28 mouse cellular contexts compared by ENCODE assay signal in genomic region chr4:150879631-150880030, GRCm38 (mm10). TPM values are rescaled to one million over a fixed set of nuclear protein-coding genes. Genes with fewer than 3 reads are reported as not detected.
A peak's percentile ranks its signal among the peaks of the same experiment; 100 is the strongest.
DNase-seq lines count a peak whose midpoint lies in the region; ATAC-seq and TF ChIP-seq lines count a peak whose summit lies in the region.
"Had no signal": no experiment of that assay in that cellular context is flagged by ENCODE, and none has a peak within 500 bp of the region (broad histone marks: within the 10 kb centered on the region; RNA-seq: fewer than 3 reads in every experiment).

No protein-coding gene starts in this region.

- H3K36me3 ChIP-seq in heart, embryonic 10.5 days: peaks cover 14% of the 10 kb centered on the region; the same call in 1 of the 2 replicates
- no peaks in the 10 kb centered on the region for H3K36me3 ChIP-seq in E14TG2a.4 (ENCODE audit: insufficient read depth, low read length)
- H3K36me3 ChIP-seq in ES-E14 (ENCODE audit: control insufficient read depth, insufficient read depth, low read length, poor library complexity, severe bottlenecking): no peaks in the 10 kb centered on the region
- no peaks in the 10 kb centered on the region for H3K36me3 ChIP-seq in liver, embryonic 11.5 days (ENCODE audit: control insufficient read depth, insufficient read depth, low read length)

- H3K27me3 ChIP-seq in heart, embryonic 10.5 days (ENCODE audit: insufficient read depth, poor library complexity, severe bottlenecking): no peaks in the 10 kb centered on the region
- peaks cover 3% of the 10 kb centered on the region for H3K27me3 ChIP-seq in E14TG2a.4 (ENCODE audit: insufficient read depth, low read length)
- H3K27me3 ChIP-seq in liver, embryonic 11.5 days (replicated peaks; ENCODE audit: control insufficient read depth, insufficient read depth, low read length): no peaks in the 10 kb centered on the region
- H3K27me3 ChIP-seq: CH12.LX; embryonic facial prominence, embryonic 13.5 days; embryonic facial prominence, embryonic 15.5 days; forebrain, embryonic 12.5 days had no signal

- peaks cover 19% of the 10 kb centered on the region for H3K9me3 ChIP-seq in heart, embryonic 10.5 days
- peaks cover 9% of the 10 kb centered on the region; the same call in 1 of the 2 replicates for H3K9me3 ChIP-seq in E14TG2a.4 (ENCODE audit: low read length)
- H3K9me3 ChIP-seq in ES-E14 (ENCODE audit: control insufficient read depth, insufficient read depth, low read depth, low read length): no peaks in the 10 kb centered on the region
- peaks cover 18% of the 10 kb centered on the region for H3K9me3 ChIP-seq in liver, embryonic 11.5 days (ENCODE audit: control insufficient read depth, low read length)

- in situ Hi-C loops in ES-E14 (cut with MboI; ENCODE audit: low sequenced_read_pairs in 2 of 2, unreplicated experiment in 2 of 2): loop anchor here in 1 of 2 experiments (25.0 kb wide), 1 partner anchor 217 kb away; the partner anchor contains the start of gene Slc45a1

- peak overlapping the region; percentile 43; the same call in 1 of the 2 replicates for H3K9ac ChIP-seq in ES-E14 (ENCODE audit: insufficient read depth, low read depth, low read length, poor library complexity, severe bottlenecking)
- no peak overlapping the region for H3K9ac ChIP-seq in liver, embryonic 11.5 days (ENCODE audit: low read depth, low read length)
- H3K9ac ChIP-seq: embryonic facial prominence, embryonic 13.5 days; embryonic facial prominence, embryonic 15.5 days; forebrain, embryonic 12.5 days had no signal

- H3K4me3 ChIP-seq in heart, embryonic 10.5 days: no peak overlapping the region
- peak overlapping the region; percentile 57 for H3K4me3 ChIP-seq in E14TG2a.4 (replicated peaks; ENCODE audit: low read length)
- peak overlapping the region; percentile 27 to 58; a peak in 3 of 4 replicates for H3K4me3 ChIP-seq in ES-E14 (ENCODE audit: insufficient read depth in 1 of 2, low read depth in 1 of 2, low read length in 2 of 2, poor library complexity in 1 of 2, severe bottlenecking in 1 of 2)
- no peak overlapping the region for H3K4me3 ChIP-seq in liver, embryonic 11.5 days (ENCODE audit: low read depth, low read length)
- H3K4me3 ChIP-seq: embryonic facial prominence, embryonic 13.5 days; embryonic facial prominence, embryonic 15.5 days; erythroblast, embryonic 14.5 days; forebrain, embryonic 10.5 days; forebrain, embryonic 12.5 days had no signal

- no peak for TF ChIP-seq CTCF in E14TG2a.4 (conservative IDR thresholded peaks at IDR 0.05; ENCODE audit: low read length)

- no peak overlapping the region for H3K27ac ChIP-seq in heart, embryonic 10.5 days
- H3K27ac ChIP-seq in ES-E14 (ENCODE audit: insufficient read depth, low read depth, low read length, poor library complexity, severe bottlenecking): peak overlapping the region; percentile 71; the same call in 1 of the 2 replicates
- no peak overlapping the region for H3K27ac ChIP-seq in liver, embryonic 11.5 days (ENCODE audit: low read depth, low read length)
- H3K27ac ChIP-seq: embryonic facial prominence, embryonic 13.5 days; embryonic facial prominence, embryonic 15.5 days; forebrain, embryonic 10.5 days; forebrain, embryonic 12.5 days had no signal

- H3K4me1 ChIP-seq in heart, embryonic 10.5 days: 0 out of 2 replicates have a peak, but pooled peaks cover 3% of the 10 kb centered on the region
- peaks cover 50% of the 10 kb centered on the region for H3K4me1 ChIP-seq in E14TG2a.4 (replicated peaks; ENCODE audit: low read depth, low read length)
- H3K4me1 ChIP-seq in ES-E14 (ENCODE audit: control insufficient read depth in 2 of 2, insufficient read depth in 2 of 2, low read length in 2 of 2, poor library complexity in 1 of 2): peaks cover 0 to 7% of the 10 kb centered on the region in 2 experiments; a peak in 2 of 4 replicates
- H3K4me1 ChIP-seq in liver, embryonic 11.5 days (replicated peaks; ENCODE audit: control insufficient read depth, insufficient read depth, low read length): peaks cover 5% of the 10 kb centered on the region; the same call in 1 of the 2 replicates
- H3K4me1 ChIP-seq: embryonic facial prominence, embryonic 13.5 days; embryonic facial prominence, embryonic 15.5 days; forebrain, embryonic 12.5 days had no signal

- WGBS in heart, embryonic 10.5 days: 87% methylated on average over 22 of the region's 22 CpGs
- WGBS in liver, embryonic 11.5 days: 91% methylated on average over 22 of the region's 22 CpGs

- H3K4me2 ChIP-seq in liver, embryonic 11.5 days: no peak overlapping the region
- H3K4me2 ChIP-seq: embryonic facial prominence, embryonic 13.5 days; embryonic facial prominence, embryonic 15.5 days; forebrain, embryonic 12.5 days had no signal

- no peak for ATAC-seq in liver, embryonic 11.5 days (replicated peaks; ENCODE audit: low FRiP score)
- ATAC-seq: CD4-positive, CD25-positive, alpha-beta regulatory T cell, adult 4 months; forebrain, embryonic 14.5 days; forebrain, embryonic 16.5 days had no signal

- DNase-seq in heart, adult 11 months: peak; percentile 82
- DNase-seq in heart, embryonic 10.5 days (ENCODE audit: low spot score): no peak
- DNase-seq in ES-E14 (ENCODE audit: low read depth, low spot score) (no peak), ZHBTc4 (ENCODE audit: low read depth, low spot score) (peak; percentile 61)
- no peak for DNase-seq in frontal cortex, postnatal 10 days (ENCODE audit: low spot score in 2 of 2)
- no peak for DNase-seq in liver, embryonic 11.5 days (ENCODE audit: low spot score)
- DNase-seq: adrenal gland, adult 2 months; adrenal gland, postnatal 10 days; adrenal gland, postnatal 25 days; B cell, adult 2 months; cerebellum, adult 11 months; cerebellum, adult 2 months; cerebellum, adult 9-10 months; cerebellum, postnatal 10 days; cerebellum, postnatal 36 days; embryo, embryonic 11 days had no signal

TF ChIP-seq in ES-E14, 5 proteins besides CTCF, POLR2A, EP300 and RAD21:
- TF ChIP-seq ZNF384 (IDR thresholded peaks at IDR 0.05; ENCODE audit: low read depth, low read length): no peak
- TF ChIP-seq ZC3H11A (IDR thresholded peaks at IDR 0.05; ENCODE audit: borderline replicate concordance, low read depth, low read length): no peak
- TF ChIP-seq HCFC1 (IDR thresholded peaks at IDR 0.05; ENCODE audit: borderline replicate concordance, insufficient read depth, low read length): no peak
- TF ChIP-seq MAFK (IDR thresholded peaks at IDR 0.05; ENCODE audit: insufficient read depth, low read depth, low read length): no peak
- TF ChIP-seq CHD2 (IDR thresholded peaks at IDR 0.05; ENCODE audit: low read depth, low read length): no peak

RNA-seq across cellular contexts. Expression of gene Errfi1, which starts 25.9 kb away (rescaled TPM):
- 15.3 and 25.7 TPM in 2 replicates for polyA plus RNA-seq in heart, embryonic 10.5 days (2016; fragmentation: Nextera tagmentation; extraction: Ambion mirVana)
- 22.8 and 38.0 TPM in 2 replicates for total RNA-seq in ES-E14 (2012; rRNA removed)
- 26.2 and 27.7 TPM in 2 replicates for polyA plus RNA-seq in liver, embryonic 11.5 days (2014; fragmentation: Nextera tagmentation; extraction: Ambion mirVana)
- polyA plus RNA-seq: erythroblast, embryonic 14.5 days had no signal

RNA-seq across cellular contexts. Expression of gene Park7, which starts 34.6 kb away (rescaled TPM):
- polyA plus RNA-seq in heart, embryonic 10.5 days (2016; fragmentation: Nextera tagmentation; extraction: Ambion mirVana): 403 and 488 TPM in 2 replicates
- total RNA-seq in ES-E14 (2012; rRNA removed): 308 and 393 TPM in 2 replicates
- polyA plus RNA-seq in liver, embryonic 11.5 days (2014; fragmentation: Nextera tagmentation; extraction: Ambion mirVana): 526 and 535 TPM in 2 replicates

RNA-seq across cellular contexts. Expression of gene Tnfrsf9, which starts 34.7 kb away (rescaled TPM):
- polyA plus RNA-seq in heart, embryonic 10.5 days (2016; fragmentation: Nextera tagmentation; extraction: Ambion mirVana): 0.16 and 0.51 TPM in 2 replicates
- total RNA-seq in ES-E14 (2012; rRNA removed): 0.27 and 0.42 TPM in 2 replicates
- 0.21 and 0.26 TPM in 2 replicates for polyA plus RNA-seq in liver, embryonic 11.5 days (2014; fragmentation: Nextera tagmentation; extraction: Ambion mirVana)
- total RNA-seq: common myeloid progenitor, adult 5-6 weeks; MEL had no signal
- polyA plus RNA-seq: adrenal gland, adult 2 months; erythroblast, embryonic 14.5 days had no signal

Comparison
In these comparisons a context has a peak if more than half of its experiments do, and no peak if none do; other contexts are left out.
1. DNase-seq: peak in heart, adult 11 months (single experiment) and ZHBTc4 (single experiment); none in heart, embryonic 10.5 days (single experiment), ES-E14 (single experiment), frontal cortex, postnatal 10 days (0 of 2) and liver, embryonic 11.5 days (single experiment).
2. H3K4me3 ChIP-seq: peak in E14TG2a.4 (single experiment) and ES-E14 (2 of 2); none in heart, embryonic 10.5 days (single experiment) and liver, embryonic 11.5 days (single experiment).